Mouse (Mus musculus) G1E (cell line): ENCODE measurements around the gene Stard13.

Source experiments
- CTCF ChIP-seq: IDR thresholded peaks from 2 replicates; pipeline ENCODE4 v1.5.1; 2012; ENCODE audit warnings: low read depth, low read length, inconsistent platforms, mixed read lengths
- GATA1 ChIP-seq: IDR thresholded peaks from 2 replicates; pipeline ENCODE4 v1.6.1; 2012; ENCODE audit warnings: borderline replicate concordance, low read length, inconsistent platforms, mixed read lengths
- POLR2AphosphoS5 ChIP-seq: IDR thresholded peaks from 2 replicates; pipeline ENCODE4 v1.6.1; 2012; ENCODE audit warnings: low read depth, low read length, inconsistent platforms; ENCODE audit not compliant: insufficient replicate concordance
- TAL1 ChIP-seq: conservative IDR thresholded peaks from 2 replicates; pipeline ENCODE4 v1.6.1; 2012; ENCODE audit warnings: low read depth, low read length, inconsistent platforms, mixed read lengths

- TF ChIP-seq POLR2AphosphoS5 (no peak), CTCF (no peak), GATA1 (no peak), TAL1 (no peak)
Measured at GRCm38 (mm10) chr5:151279531-151279930, 45.9 kb upstream of the Stard13 start.
